Mouse (Mus musculus) left cerebral cortex, postnatal 4 days (tissue): ENCODE measurements around the gene Gm28551. TPM values are rescaled to one million over a fixed set of nuclear protein-coding genes. Genes with fewer than 3 reads are reported as not detected.
"Not testable (repeated sequence)": the region's sequence is repeated elsewhere in the genome, so short reads cannot be mapped to it uniquely, and the experiment has no call there.

Source experiments
- DNase-seq: peaks from one replicate; pipeline ENCODE4 v3.0.0-alpha.2; 2022
- intact Hi-C: fragments of 180-260 bp; cut with DNase I; formaldehyde crosslinking; loops from one replicate; pipeline ENCODE4 v1.15.1; 2025
- total RNA-seq, 2 experiments: library from RNA; stranded (reverse); gene quantifications; 2 replicates each; pipeline ENCODE4 v1.2.3; 2021

Gene Gm28551
- under 1 TPM; 0.34 to 0.54 TPM for total RNA-seq

GRCm38 (mm10) chr1:53352327-53353261, at the start of gene Gm28551, which contains the start of the genes Asdurf and Asnsd1:
Gm28551 (minus strand) TSS chr1:53352667.
Asdurf (minus strand) TSS chr1:53352619.
Asnsd1 (minus strand) TSS chr1:53352752.
- DNase-seq, result peak; percentile 96
- intact Hi-C loops, result no loop called here

- DNase-seq, result peak; percentile 4
Observed at GRCm38 (mm10) chr1:53393936-53394760, 41.7 kb upstream of the Gm28551 start.

DNA sequence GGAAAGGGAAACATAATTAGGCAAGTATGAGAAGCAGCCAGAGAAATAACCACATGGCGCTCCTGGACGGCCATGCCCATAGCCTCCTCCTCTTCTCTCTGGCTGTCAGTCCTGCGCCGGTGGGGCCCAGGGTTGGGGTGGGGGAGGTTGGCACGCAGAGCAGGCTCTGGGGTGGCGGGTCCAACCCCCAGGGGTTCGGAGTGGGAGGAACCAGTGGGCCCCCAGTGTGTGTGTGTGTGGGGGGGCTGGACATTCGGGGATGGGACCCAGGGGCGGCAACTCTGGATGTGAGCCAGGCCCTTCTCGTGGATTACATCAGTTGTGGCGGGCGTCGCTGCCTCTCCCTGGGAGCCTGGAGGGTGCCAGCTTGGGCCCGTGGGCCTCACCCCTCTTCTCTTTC, 36.3 kb upstream of the Gm28551 start:
- peak; percentile 10 for DNase-seq
- intact Hi-C loops, result no loop called here

More at GRCm38 (mm10) chr1:53393936-53394760, 41.7 kb upstream of the Gm28551 start:
- intact Hi-C loops, result not testable (repeated sequence)

- intact Hi-C loops, result no loop called here
- DNase-seq, result no peak
Observed at GRCm38 (mm10) chr1:53384085-53384688, 31.7 kb upstream of the Gm28551 start.

GRCm38 (mm10) chr1:53377731-53378130, 25.3 kb upstream of the Gm28551 start:
- intact Hi-C loops, result no loop called here

GRCm38 (mm10) chr1:53375965-53376364, 23.5 kb upstream of the Gm28551 start:
- intact Hi-C loops, result not testable (repeated sequence)

More at GRCm38 (mm10) chr1:53377731-53378130, 25.3 kb upstream of the Gm28551 start:
- no peak for DNase-seq

DNA sequence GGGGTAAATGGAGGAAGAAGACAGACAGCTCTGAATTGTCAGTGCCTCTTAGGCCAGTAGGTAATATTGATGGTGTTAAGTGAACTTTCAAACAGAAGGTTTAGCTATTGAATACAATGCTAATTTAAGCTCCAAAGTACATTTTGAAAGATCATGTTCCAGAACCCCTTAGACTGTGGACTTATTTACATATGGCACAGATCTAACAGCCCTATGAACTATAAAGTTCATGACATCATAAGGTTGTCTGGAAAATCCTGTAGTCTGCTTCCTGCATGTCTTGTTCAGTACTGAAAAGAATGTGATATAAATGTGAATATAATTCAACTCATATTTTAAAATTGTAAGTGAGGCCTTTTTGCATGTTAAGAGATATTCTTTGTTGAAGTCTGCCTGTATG, 6.5 kb upstream of the Gm28551 start:
- intact Hi-C loops, result no loop called here
- DNase-seq, result no peak

More at GRCm38 (mm10) chr1:53375965-53376364, 23.5 kb upstream of the Gm28551 start:
- DNase-seq, result not testable (repeated sequence)

GRCm38 (mm10) chr1:53341071-53341470, 11.4 kb downstream of the Gm28551 start:
- DNase-seq, result no peak
- intact Hi-C loops, result no loop called here

- DNase-seq, intact Hi-C loops: not testable (repeated sequence)
Observed at GRCm38 (mm10) chr1:53337403-53337802, 15.1 kb downstream of the Gm28551 start.

DNA sequence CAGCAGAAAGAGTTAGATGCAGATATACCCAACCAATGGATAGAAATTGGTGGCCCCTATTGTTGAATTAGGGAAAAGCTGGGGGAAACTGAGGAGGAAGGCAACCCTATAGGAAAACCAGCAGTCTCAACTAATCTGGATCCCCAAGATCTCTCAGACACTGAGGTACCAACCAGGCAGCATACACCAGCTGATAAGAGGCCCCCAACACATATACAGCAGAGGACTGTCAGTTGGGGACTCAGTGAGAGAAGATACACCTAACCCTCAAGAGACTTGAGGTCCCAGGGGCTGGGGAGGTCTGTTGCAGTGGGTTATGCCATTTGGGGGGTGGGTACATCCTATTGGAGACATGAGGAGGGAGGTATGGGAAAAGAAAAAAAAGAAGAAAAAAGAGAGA, 17.0 kb downstream of the Gm28551 start:
- no peak for DNase-seq

DNA sequence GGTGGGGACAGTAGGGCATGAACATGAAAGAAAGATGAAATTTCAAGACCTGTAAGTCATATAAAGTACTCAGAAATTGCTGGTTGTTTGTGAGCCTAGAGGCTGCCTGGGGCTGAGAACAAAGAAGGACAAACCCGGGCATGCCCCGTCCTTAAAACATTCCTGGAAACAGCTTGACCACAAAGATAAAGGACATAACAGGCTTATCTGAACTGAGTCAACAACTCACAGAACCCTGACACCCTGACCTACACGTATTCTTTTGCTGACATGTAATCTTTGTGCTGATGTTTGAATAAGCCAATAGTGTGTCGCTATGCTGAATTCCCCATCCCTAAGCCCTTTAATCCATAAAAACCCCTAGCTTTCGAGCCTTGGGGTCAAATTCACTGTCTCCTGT, 18.9 kb downstream of the Gm28551 start:
- intact Hi-C loops, DNase-seq: not testable (repeated sequence)

More for the DNA sequence above, 17.0 kb downstream of the Gm28551 start:
- intact Hi-C loops, result no loop called here

GRCm38 (mm10) chr1:53324827-53325494, 27.5 kb downstream of the Gm28551 start:
- no peak for DNase-seq
- intact Hi-C loops, result no loop called here

- DNase-seq, result no peak
- intact Hi-C loops, result no loop called here
Observed at GRCm38 (mm10) chr1:53324277-53324676, 28.2 kb downstream of the Gm28551 start.

- intact Hi-C loops, result no loop called here
- DNase-seq, result no peak
Observed at GRCm38 (mm10) chr1:53323254-53323653, 29.2 kb downstream of the Gm28551 start.

DNA sequence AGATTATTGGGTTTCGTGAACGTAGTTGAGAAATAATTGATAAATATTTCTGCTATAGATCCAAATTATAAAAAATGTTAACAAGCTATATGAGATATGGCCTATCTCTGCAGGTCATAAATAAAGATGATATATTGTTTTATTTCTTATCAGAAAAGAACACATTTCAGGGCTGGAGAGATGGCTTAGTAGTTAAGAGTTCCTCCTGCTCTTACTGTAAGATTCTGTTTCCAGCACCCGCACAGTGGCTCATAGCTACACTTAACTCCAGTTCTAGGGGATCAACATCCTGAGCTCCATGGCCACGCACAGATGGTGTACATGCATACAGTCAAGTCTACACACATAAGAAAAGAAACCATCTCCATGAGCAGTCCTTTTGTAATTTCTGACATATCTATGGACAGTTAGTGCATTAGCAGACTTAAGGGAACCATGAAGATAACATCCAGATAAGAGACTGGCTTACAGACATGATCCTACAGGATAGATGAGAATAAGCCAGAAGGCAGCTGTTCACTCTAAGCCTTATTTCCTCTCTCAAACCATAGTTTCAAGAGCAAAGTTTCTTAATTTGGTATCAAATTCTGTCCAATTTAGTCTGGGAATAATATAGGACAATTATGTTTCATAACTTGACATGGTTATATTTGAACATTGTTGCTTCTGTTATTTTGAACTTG, 30.7 kb downstream of the Gm28551 start:
- intact Hi-C loops, result no loop called here
- no peak for DNase-seq

- peak; percentile 88 for DNase-seq
- intact Hi-C loops, result no loop called here
Observed at GRCm38 (mm10) chr1:53312989-53313967, 39.2 kb downstream of the Gm28551 start, which contains the start of gene Osgepl1. Osgepl1 (plus strand) TSS chr1:53313624.

GRCm38 (mm10) chr1:53300506-53300905, 52.0 kb downstream of the Gm28551 start:
- intact Hi-C loops, result no loop called here
- DNase-seq, result no peak
